Mouse (Mus musculus): ENCODE measurements around the gene Mc1r.
"Not testable (repeated sequence)": the region's sequence is repeated elsewhere in the genome, so short reads cannot be mapped to it uniquely, and the experiment has no call there.

The Mc1r gene

GRCm38 (mm10) chr8:123431616-123432365 is 24.9 kb downstream of the Mc1r start:
- no peak for DNase-seq

GRCm38 (mm10) chr8:123432381-123432780 is 25.5 kb downstream of the Mc1r start:
- no peak for DNase-seq

- DNase-seq: not testable (repeated sequence)
Observed at GRCm38 (mm10) chr8:123433241-123433974, 26.5 kb downstream of the Mc1r start.

GRCm38 (mm10) chr8:123441788-123442187 is 34.9 kb downstream of the Mc1r start:
- DNase-seq: no peak

- no peak for DNase-seq
Observed at GRCm38 (mm10) chr8:123442351-123442750, 35.4 kb downstream of the Mc1r start.

GRCm38 (mm10) chr8:123442871-123443575 is 36.1 kb downstream of the Mc1r start:
- DNase-seq: peak; percentile 99

- DNase-seq: no peak
Observed at GRCm38 (mm10) chr8:123443576-123443921, 36.6 kb downstream of the Mc1r start.

GRCm38 (mm10) chr8:123444131-123444530 is 37.2 kb downstream of the Mc1r start:
- DNase-seq: no peak

- no peak for DNase-seq
Observed at GRCm38 (mm10) chr8:123445981-123446380, 39.1 kb downstream of the Mc1r start.

GRCm38 (mm10) chr8:123446799-123447198 is 39.9 kb downstream of the Mc1r start:
- no peak for DNase-seq

- DNase-seq: no peak
Observed at GRCm38 (mm10) chr8:123450783-123451182, 43.9 kb downstream of the Mc1r start.

- not testable (repeated sequence) for DNase-seq
Observed at GRCm38 (mm10) chr8:123451747-123452146, 44.8 kb downstream of the Mc1r start.

GRCm38 (mm10) chr8:123452149-123452548 is 45.2 kb downstream of the Mc1r start:
- DNase-seq: no peak

GRCm38 (mm10) chr8:123453291-123453690 is 46.4 kb downstream of the Mc1r start:
- no peak for DNase-seq

GRCm38 (mm10) chr8:123453951-123454350 is 47.0 kb downstream of the Mc1r start:
- DNase-seq: no peak

- DNase-seq: no peak
Observed at GRCm38 (mm10) chr8:123454559-123454958, 47.7 kb downstream of the Mc1r start.

Data from cerebellum, postnatal 25 days (tissue).